Mouse (Mus musculus): ENCODE data around the gene Myadm. TPM values are rescaled to one million over a fixed set of nuclear protein-coding genes. Genes with fewer than 3 reads are reported as not detected.

Myadm gene
- total RNA-seq, 2 experiments from 2014 or later = 51.4 to 57.2 TPM

Other genes starting within 250 kb of the Myadm start
- not detected for gene AU018091, start 119.9 kb upstream of the Myadm start, total RNA-seq (2021)
- not detected for gene Nlrp12, start 39.3 kb upstream of the Myadm start, total RNA-seq (2021)
- gene Prkcg, start 99 bp downstream of the Myadm start, total RNA-seq (2021) = 100 to 1,000 TPM; 239 to 276 TPM
- 100 to 1,000 TPM; 174 to 185 TPM for gene Cacng7, start 43.9 kb downstream of the Myadm start, total RNA-seq (2021)
- gene Cacng8, start 101.6 kb downstream of the Myadm start, total RNA-seq (2021) = 100 to 1,000 TPM; 166 TPM
- 1 to 10 TPM; 1.0 to 1.9 TPM for gene Cacng6, start 135.1 kb downstream of the Myadm start, total RNA-seq (2021)
- gene Tarm1, start 213.5 kb downstream of the Myadm start, total RNA-seq (2021) = not detected

Data from left cerebral cortex, adult 18-20 months (tissue).